Mouse (Mus musculus): ENCODE data around the gene Ttll5. TPM values are rescaled to one million over a fixed set of nuclear protein-coding genes. Genes with fewer than 3 reads are reported as not detected.

The Ttll5 gene
- total and polyA plus RNA-seq, 2 experiments from 2014 or later, result 10.4 to 23.9 TPM

DNA sequence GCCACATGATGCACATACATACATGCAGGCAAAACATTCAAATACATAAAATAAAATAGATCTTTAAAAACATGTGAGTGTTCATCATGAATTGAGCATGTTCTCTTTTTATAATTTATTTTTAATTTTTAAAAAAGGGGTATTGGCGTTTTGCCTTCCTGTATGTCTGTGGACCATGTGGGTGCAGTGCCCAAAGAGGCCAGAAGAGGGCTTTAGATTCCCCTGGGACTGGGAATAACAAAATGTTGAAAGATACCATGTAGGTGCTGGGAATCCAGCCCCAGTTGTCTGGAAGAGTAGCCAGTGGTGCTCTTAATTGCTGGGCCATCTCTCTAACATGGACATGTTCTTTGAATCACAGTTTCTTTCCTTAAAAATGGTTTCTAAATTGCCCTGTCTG lies 127.4 kb downstream of the Ttll5 start:
- WGBS, result 97% methylated on average over 1 of the region's 1 CpGs
- no peak overlapping the region for H3K4me3 ChIP-seq (ENCODE audit: low read length)
- no peaks in the 10 kb centered on the region for H3K9me3 ChIP-seq (ENCODE audit: low read length)
- H3K27ac ChIP-seq, result no peak overlapping the region
- no peaks in the 10 kb centered on the region for H3K4me1 ChIP-seq (ENCODE audit: insufficient read depth, low read length)
- DNase-seq (ENCODE audit: low spot score), result no peak
- no peak overlapping the region for H3K9ac ChIP-seq (replicated peaks; ENCODE audit: low read length)
- TF ChIP-seq CTCF (IDR thresholded peaks at IDR 0.05; ENCODE audit: low read depth), result peak; percentile 50
- H3K4me2 ChIP-seq (ENCODE audit: low read depth, low read length), result no peak overlapping the region
- H3K36me3 ChIP-seq (ENCODE audit: insufficient read depth, low read length), result no peaks in the 10 kb centered on the region
- no peak for ATAC-seq
- H3K27me3 ChIP-seq (ENCODE audit: insufficient read depth, low read length), result no peaks in the 10 kb centered on the region

GRCm38 (mm10) chr12:85952349-85952748 lies 127.9 kb downstream of the Ttll5 start:
- no peaks in the 10 kb centered on the region for H3K9me3 ChIP-seq (ENCODE audit: low read length)
- 98% methylated on average over 5 of the region's 5 CpGs for WGBS

GRCm38 (mm10) chr12:85954167-85954566 lies 129.7 kb downstream of the Ttll5 start:
- WGBS, result 83% methylated on average over 3 of the region's 3 CpGs
- Histone ChIP-seq H3K4me1 (ENCODE audit: insufficient read depth, low read length) (no peaks in the 10 kb centered on the region), H3K4me2 (ENCODE audit: low read depth, low read length) (no peak overlapping the region), H3K4me3 (ENCODE audit: low read length) (no peak overlapping the region), H3K36me3 (ENCODE audit: insufficient read depth, low read length) (no peaks in the 10 kb centered on the region), H3K9me3 (ENCODE audit: low read length) (no peaks in the 10 kb centered on the region), H3K27me3 (ENCODE audit: insufficient read depth, low read length) (no peaks in the 10 kb centered on the region), H3K27ac (no peak overlapping the region), H3K9ac (replicated peaks; ENCODE audit: low read length) (no peak overlapping the region)
- TF ChIP-seq CTCF (IDR thresholded peaks at IDR 0.05; ENCODE audit: low read depth), result peak; percentile 48
- DNase-seq (ENCODE audit: low spot score) (no peak), ATAC-seq (no peak)

More at GRCm38 (mm10) chr12:85952349-85952748, 127.9 kb downstream of the Ttll5 start:
- Histone ChIP-seq H3K9ac (replicated peaks; ENCODE audit: low read length) (no peak overlapping the region), H3K27ac (no peak overlapping the region), H3K36me3 (ENCODE audit: insufficient read depth, low read length) (no peaks in the 10 kb centered on the region), H3K27me3 (ENCODE audit: insufficient read depth, low read length) (no peaks in the 10 kb centered on the region), H3K4me2 (ENCODE audit: low read depth, low read length) (no peak overlapping the region), H3K4me3 (ENCODE audit: low read length) (no peak overlapping the region), H3K4me1 (ENCODE audit: insufficient read depth, low read length) (no peaks in the 10 kb centered on the region)
- no peak for TF ChIP-seq CTCF (IDR thresholded peaks at IDR 0.05; ENCODE audit: low read depth)
- DNase-seq (ENCODE audit: low spot score) (no peak), ATAC-seq (no peak)

GRCm38 (mm10) chr12:85955062-85955461 lies 130.6 kb downstream of the Ttll5 start:
- 0 out of 2 replicates have a peak, but pooled peaks have one; percentile 7 for TF ChIP-seq CTCF (IDR thresholded peaks at IDR 0.05; ENCODE audit: low read depth)
- ATAC-seq (no peak), DNase-seq (ENCODE audit: low spot score) (no peak)
- no peaks in the 10 kb centered on the region for H3K9me3 ChIP-seq (ENCODE audit: low read length)
- no peak overlapping the region for H3K9ac ChIP-seq (replicated peaks; ENCODE audit: low read length)
- no peak overlapping the region for H3K4me2 ChIP-seq (ENCODE audit: low read depth, low read length)
- H3K27ac ChIP-seq, result no peak overlapping the region
- 70% methylated on average over 8 of the region's 8 CpGs for WGBS
- no peaks in the 10 kb centered on the region for H3K4me1 ChIP-seq (ENCODE audit: insufficient read depth, low read length)
- no peak overlapping the region for H3K4me3 ChIP-seq (ENCODE audit: low read length)
- H3K36me3 ChIP-seq (ENCODE audit: insufficient read depth, low read length), result no peaks in the 10 kb centered on the region
- H3K27me3 ChIP-seq (ENCODE audit: insufficient read depth, low read length), result no peaks in the 10 kb centered on the region

GRCm38 (mm10) chr12:85955690-85956089 lies 131.2 kb downstream of the Ttll5 start:
- H3K4me1 ChIP-seq (ENCODE audit: insufficient read depth, low read length), result no peaks in the 10 kb centered on the region
- H3K4me3 ChIP-seq (ENCODE audit: low read length), result no peak overlapping the region
- WGBS, result 72% methylated on average over 3 of the region's 3 CpGs
- DNase-seq (ENCODE audit: low spot score) (no peak), ATAC-seq (no peak)
- H3K27me3 ChIP-seq (ENCODE audit: insufficient read depth, low read length), result no peaks in the 10 kb centered on the region
- H3K9ac ChIP-seq (replicated peaks; ENCODE audit: low read length), result no peak overlapping the region
- no peaks in the 10 kb centered on the region for H3K9me3 ChIP-seq (ENCODE audit: low read length)
- no peaks in the 10 kb centered on the region for H3K36me3 ChIP-seq (ENCODE audit: insufficient read depth, low read length)
- TF ChIP-seq CTCF (IDR thresholded peaks at IDR 0.05; ENCODE audit: low read depth), result no peak
- H3K27ac ChIP-seq, result no peak overlapping the region
- H3K4me2 ChIP-seq (ENCODE audit: low read depth, low read length), result no peak overlapping the region

- TF ChIP-seq CTCF (IDR thresholded peaks at IDR 0.05; ENCODE audit: low read depth), result no peak
- no peaks in the 10 kb centered on the region for H3K4me1 ChIP-seq (ENCODE audit: insufficient read depth, low read length)
- H3K9ac ChIP-seq (replicated peaks; ENCODE audit: low read length), result no peak overlapping the region
- no peak overlapping the region for H3K27ac ChIP-seq
- H3K4me2 ChIP-seq (ENCODE audit: low read depth, low read length), result no peak overlapping the region
- H3K4me3 ChIP-seq (ENCODE audit: low read length), result no peak overlapping the region
- H3K9me3 ChIP-seq (ENCODE audit: low read length), result no peaks in the 10 kb centered on the region
- H3K27me3 ChIP-seq (ENCODE audit: insufficient read depth, low read length), result no peaks in the 10 kb centered on the region
- DNase-seq (ENCODE audit: low spot score) (no peak), ATAC-seq (no peak)
- WGBS, result 81% methylated on average over 6 of the region's 6 CpGs
- no peaks in the 10 kb centered on the region for H3K36me3 ChIP-seq (ENCODE audit: insufficient read depth, low read length)
These were observed 131.8 kb downstream of the Ttll5 start for GRCm38 (mm10) chr12:85956251-85956650.

DNA sequence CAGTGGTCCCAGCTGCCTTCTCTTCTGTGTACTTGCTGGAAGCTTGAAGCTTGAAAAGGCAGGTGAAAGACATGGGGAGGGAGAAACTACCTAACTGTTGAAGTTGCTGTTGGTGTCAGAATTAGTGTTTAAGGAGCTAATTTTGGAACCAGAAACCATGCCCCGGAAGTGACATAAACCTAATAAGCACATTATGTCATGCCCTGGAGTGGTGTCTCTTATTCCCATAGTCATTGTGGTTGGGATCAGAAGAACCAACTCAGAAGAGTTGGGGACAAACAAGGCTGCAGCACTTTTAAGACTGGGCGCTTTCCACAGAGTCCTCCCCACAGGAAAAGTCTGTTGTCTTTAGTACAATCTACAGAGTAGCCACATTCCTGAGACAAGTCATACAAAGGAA lies 134.0 kb downstream of the Ttll5 start:
- H3K4me3 ChIP-seq (ENCODE audit: low read length), result no peak overlapping the region
- 86% methylated on average over 2 of the region's 2 CpGs for WGBS
- ATAC-seq (no peak), DNase-seq (ENCODE audit: low spot score) (no peak)
- H3K4me1 ChIP-seq (ENCODE audit: insufficient read depth, low read length), result no peaks in the 10 kb centered on the region
- H3K36me3 ChIP-seq (ENCODE audit: insufficient read depth, low read length), result no peaks in the 10 kb centered on the region
- H3K27me3 ChIP-seq (ENCODE audit: insufficient read depth, low read length), result no peaks in the 10 kb centered on the region
- no peaks in the 10 kb centered on the region for H3K9me3 ChIP-seq (ENCODE audit: low read length)
- no peak overlapping the region for H3K9ac ChIP-seq (replicated peaks; ENCODE audit: low read length)
- TF ChIP-seq CTCF (IDR thresholded peaks at IDR 0.05; ENCODE audit: low read depth), result no peak
- H3K27ac ChIP-seq, result no peak overlapping the region
- no peak overlapping the region for H3K4me2 ChIP-seq (ENCODE audit: low read depth, low read length)

All from hindbrain, postnatal 0 days (tissue).